Mouse (Mus musculus) cerebellum, adult 9-11 months (tissue): ENCODE data around the gene Carmil1.
"Not testable (repeated sequence)": the region's sequence is repeated elsewhere in the genome, so short reads cannot be mapped to it uniquely, and the experiment has no call there.

ENCODE experiments used
- DNase-seq: peaks from one replicate; pipeline ENCODE4 v3.0.0; 2022

The Carmil1 gene

DNA sequence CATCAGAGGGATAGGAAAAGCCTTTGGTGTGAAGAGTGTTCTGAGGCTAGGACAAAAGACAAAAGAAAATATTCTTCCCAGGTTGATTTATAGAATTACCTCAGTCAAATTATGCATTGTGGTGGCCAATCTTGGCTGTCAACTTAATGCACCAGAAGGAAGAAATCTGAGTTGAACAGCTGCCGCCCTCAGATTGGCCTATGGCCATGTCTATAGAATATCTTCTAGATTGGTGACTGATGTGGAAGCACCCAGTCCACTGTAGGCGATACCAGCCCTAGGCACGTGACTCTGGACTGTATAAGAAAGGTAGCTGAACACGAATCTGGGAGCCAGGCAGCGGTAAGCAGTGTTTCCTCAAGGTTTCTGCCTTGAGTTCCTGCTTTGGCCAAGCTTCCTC is 134.1 kb downstream of the Carmil1 start:
- no peak for DNase-seq

DNA sequence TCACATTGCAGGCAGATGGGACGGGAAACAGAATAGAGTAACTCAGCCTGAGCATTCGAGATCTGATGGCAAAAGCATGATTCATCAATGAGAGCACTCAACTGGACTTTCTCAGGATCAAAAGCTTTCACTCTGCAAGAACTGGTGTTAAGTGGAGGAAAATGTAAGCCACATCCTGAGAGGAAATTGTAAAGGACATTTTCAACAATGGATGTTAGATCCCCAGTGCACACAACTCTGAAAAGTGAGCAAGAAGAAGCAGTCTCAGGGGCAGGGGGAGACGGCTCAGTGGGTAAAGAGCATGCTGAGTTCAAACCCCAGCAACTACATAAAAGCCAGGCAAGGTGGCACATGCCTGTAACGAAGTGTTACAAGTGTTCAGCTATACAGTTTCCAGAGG is 135.7 kb downstream of the Carmil1 start:
- DNase-seq = no peak

GRCm38 (mm10) chr13:24144141-24144540 is 136.5 kb downstream of the Carmil1 start:
- peak; percentile 26 for DNase-seq

GRCm38 (mm10) chr13:24136836-24137235 is 143.8 kb downstream of the Carmil1 start:
- no peak for DNase-seq

GRCm38 (mm10) chr13:24135282-24136230 is 145.0 kb downstream of the Carmil1 start:
- no peak for DNase-seq

DNA sequence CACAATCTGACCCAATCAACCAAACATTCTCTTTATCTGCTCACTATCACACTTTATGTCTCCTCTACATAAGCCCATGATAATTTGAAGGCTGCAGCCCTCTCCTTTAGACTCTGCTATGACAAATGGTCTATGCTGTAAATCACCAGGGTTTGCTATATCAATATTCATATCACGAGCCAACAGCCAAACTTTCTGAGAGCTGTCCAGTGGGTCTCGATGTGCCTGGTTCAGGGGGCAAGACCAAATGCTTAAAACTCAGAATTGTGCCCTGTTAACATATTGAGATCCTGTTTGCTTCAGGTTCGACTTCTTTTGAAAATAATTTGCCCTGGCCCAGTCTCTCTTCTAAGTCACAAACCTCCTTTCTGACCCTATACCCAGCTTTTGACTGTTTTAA is 147.7 kb downstream of the Carmil1 start:
- no peak for DNase-seq

DNA sequence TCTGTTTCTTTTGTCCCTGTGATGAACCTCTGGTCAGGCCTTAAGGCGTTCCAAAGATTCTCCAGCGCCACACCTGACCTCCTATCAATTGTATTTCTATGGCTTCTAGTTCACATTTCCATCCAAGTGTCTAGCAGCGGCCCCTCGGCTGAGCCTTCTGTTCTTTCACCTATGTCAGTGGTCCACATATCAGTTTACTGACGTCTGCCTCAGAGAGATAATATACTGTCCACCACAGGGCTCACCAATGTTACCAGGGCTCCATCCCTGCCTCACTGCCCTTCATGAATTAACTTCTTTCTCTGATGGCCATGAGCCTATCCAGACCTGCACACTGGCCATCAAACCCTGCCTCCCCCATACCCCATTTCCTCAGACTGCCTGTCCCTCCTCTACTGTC is 149.3 kb downstream of the Carmil1 start:
- DNase-seq = no peak

DNA sequence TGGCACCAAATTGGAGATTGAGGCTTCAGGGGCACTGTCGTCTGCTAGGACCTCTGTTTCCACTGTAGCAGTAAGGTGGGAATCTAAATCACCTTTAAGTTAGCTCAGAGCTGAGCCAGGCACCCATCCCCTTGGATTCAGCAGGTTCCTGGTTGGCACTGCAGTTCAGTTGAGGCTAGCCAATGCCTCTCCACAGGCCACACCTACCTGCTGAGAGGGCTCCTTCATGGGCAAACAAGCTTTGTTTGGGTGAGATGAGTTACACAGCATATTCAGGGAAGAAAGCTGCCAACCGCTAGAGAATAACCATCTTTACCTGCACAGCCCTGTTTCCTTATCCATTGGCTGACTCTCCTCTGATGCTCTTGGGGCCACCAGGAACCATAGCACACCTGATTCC is 149.9 kb downstream of the Carmil1 start:
- no peak for DNase-seq

- DNase-seq = no peak
Measured at GRCm38 (mm10) chr13:24128731-24129130, 151.9 kb downstream of the Carmil1 start.

GRCm38 (mm10) chr13:24125865-24126264 is 154.7 kb downstream of the Carmil1 start:
- no peak for DNase-seq

- peak; percentile 59 for DNase-seq
Measured at GRCm38 (mm10) chr13:24117181-24117812, 163.3 kb downstream of the Carmil1 start.

DNA sequence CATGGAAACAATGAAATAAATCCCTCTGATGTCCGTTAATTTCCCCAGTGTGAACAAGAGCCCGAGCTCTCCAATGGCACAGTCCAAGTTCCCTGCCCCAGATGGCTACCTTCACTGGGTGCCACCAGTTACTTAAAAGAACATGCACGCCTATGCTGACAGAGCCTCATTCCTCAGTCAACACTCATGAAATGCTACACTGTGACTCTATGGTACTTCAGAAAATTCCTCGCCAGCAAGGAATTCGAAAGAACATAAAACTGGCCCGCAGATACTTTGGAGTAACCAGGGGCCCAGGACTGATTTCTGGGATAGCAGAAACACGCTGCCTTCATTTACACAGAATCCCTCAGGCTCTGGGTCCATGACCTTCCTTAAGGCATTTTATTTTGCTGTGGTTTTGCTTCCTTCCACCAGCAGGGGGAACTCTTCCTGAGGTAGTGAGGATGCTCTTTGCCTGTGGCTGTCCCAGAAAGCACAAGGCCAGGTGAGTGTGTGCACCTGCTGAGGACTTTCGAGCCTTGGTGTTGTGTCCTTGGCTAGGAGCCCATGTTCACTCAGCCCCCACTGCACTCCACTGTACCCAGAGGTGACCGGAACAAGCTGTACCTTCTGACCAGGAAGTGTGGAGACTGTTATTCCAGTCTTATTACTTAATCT is 167.8 kb downstream of the Carmil1 start:
- peak; percentile 68 for DNase-seq

DNA sequence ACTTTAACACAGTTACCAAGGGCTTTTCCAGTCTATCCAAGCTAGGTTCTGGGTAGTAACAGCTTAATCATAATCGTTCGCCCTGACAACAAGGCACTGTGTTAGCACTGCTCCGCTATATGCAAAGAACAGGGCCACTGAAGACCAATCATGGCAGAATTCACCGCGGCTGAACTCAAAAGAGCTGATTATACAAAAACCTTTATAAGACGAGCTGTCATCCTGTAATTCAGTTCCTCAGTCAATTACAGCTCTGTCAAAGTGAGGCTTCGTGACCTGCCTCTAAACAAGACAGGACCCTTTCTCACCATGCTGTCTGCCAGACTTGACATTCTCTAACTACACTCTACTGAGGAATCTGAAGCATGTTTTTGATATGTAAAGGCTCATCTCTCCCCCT is 170.3 kb downstream of the Carmil1 start:
- DNase-seq = no peak

DNA sequence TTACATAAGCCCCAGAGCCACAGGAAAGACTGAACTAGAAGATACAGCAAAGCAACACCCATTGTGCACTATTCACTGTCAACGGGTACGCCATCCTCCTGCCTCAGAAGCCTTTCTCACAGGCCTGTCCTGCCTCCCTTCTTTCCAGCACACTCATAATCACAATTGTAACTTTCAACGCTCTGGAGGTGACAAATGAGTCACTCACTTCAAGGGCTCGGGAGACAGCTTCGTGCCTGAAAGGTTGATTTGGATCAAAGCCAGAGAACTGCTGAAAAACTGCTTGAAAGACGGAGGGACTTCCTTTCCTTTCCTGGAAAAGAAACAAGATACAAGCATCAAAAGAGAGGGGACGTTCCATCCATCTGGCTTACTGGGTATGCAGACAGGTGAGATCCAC is 172.3 kb downstream of the Carmil1 start:
- no peak for DNase-seq

GRCm38 (mm10) chr13:24107058-24107457 is 173.5 kb downstream of the Carmil1 start:
- no peak for DNase-seq

DNA sequence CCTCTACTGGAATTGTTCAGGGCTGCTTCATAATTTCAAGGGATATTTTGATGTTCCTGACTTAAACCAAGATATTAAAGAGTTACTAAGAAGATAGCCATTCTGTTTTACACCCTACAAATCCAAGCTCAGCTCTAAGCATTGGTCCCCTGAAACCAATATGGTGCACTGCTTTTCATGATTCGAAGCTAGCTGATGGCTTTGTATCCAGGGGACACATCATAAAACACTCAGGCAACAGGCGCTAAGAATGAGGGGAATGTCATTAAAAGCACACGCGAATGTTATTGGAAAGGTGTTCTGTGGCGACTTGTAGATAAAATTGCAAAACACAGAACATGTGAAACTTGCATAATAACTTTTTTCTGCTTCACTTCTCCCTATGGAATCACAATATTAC is 174.8 kb downstream of the Carmil1 start:
- no peak for DNase-seq

DNA sequence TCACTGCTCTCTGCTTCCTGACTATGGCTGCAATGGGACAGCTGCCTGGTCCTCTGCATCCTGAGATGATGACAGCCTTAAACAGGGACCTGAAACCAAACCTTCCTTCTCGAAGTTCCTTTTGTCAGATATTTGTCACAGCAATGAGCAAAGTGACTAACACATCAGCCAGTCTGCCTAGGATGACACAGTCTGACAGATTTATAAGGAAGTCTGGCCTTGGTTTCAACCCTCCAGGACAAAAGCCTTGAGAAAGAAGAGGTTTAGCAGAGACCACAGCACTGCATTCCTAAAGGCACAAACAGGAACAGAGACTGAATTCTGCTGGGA is 175.3 kb downstream of the Carmil1 start:
- DNase-seq = no peak

- not testable (repeated sequence) for DNase-seq
Measured at GRCm38 (mm10) chr13:24104611-24105339, 175.8 kb downstream of the Carmil1 start.

- no peak for DNase-seq
Measured at GRCm38 (mm10) chr13:24104016-24104415, 176.6 kb downstream of the Carmil1 start.

GRCm38 (mm10) chr13:24103152-24103551 is 177.4 kb downstream of the Carmil1 start:
- DNase-seq = no peak

GRCm38 (mm10) chr13:24102256-24102655 is 178.3 kb downstream of the Carmil1 start:
- DNase-seq = no peak

GRCm38 (mm10) chr13:24101157-24102130 is 179.2 kb downstream of the Carmil1 start:
- DNase-seq = no peak
